Mouse (Mus musculus) hindbrain, embryonic 12.5 days (tissue): ENCODE data around the gene Mybl2. TPM values are rescaled to one million over a fixed set of nuclear protein-coding genes. Genes with fewer than 3 reads are reported as not detected.

Source experiments
- ATAC-seq: fragments of 200-750 bp; cut with Nextera tagmentation; 2 replicates; pipeline ENCODE4 v1.8.0; 2017; ENCODE audit warnings: moderate TSS enrichment; ENCODE audit not compliant: low FRiP score
- H3K27ac ChIP-seq: fragments of 300-500 bp; sonication (generic); 2 replicates; pipeline ENCODE4 v1.5.1; 2016; ENCODE audit warnings: mild to moderate bottlenecking
- H3K27me3 ChIP-seq: fragments of 300-500 bp; sonication (generic); 2 replicates; pipeline ENCODE4 v1.6.1; 2016; ENCODE audit warnings: mild to moderate bottlenecking
- H3K36me3 ChIP-seq: fragments of 300-500 bp; sonication (generic); 2 replicates; pipeline ENCODE4 v1.6.1; 2016; ENCODE audit warnings: mild to moderate bottlenecking
- H3K4me1 ChIP-seq: fragments of 300-500 bp; sonication (generic); 2 replicates; pipeline ENCODE4 v1.6.1; 2016
- H3K4me2 ChIP-seq: fragments of 300-500 bp; sonication (generic); replicated peaks from 2 replicates; pipeline ENCODE4 v1.6.1; 2016; ENCODE audit warnings: mild to moderate bottlenecking
- H3K4me3 ChIP-seq: fragments of 300-500 bp; sonication (generic); 2 replicates; pipeline ENCODE4 v1.5.1; 2016; ENCODE audit warnings: mild to moderate bottlenecking
- H3K9ac ChIP-seq: fragments of 300-500 bp; sonication (generic); 2 replicates; pipeline ENCODE4 v1.6.1; 2016; ENCODE audit warnings: mild to moderate bottlenecking, moderate library complexity
- H3K9me3 ChIP-seq: fragments of 300-500 bp; sonication (generic); replicated peaks from 2 replicates; pipeline ENCODE4 v1.6.1; 2016; ENCODE audit warnings: mild to moderate bottlenecking
- WGBS: fragments of 180-500 bp; shearing (Covaris S2); methylation state at CpG from one replicate; pipeline ENCODE4 v1.1.7; 2016; 5-methylcytosine and 5-hydroxymethylcytosine counted together
- polyA plus RNA-seq: library from polyadenylated mRNA; unstranded; fragments of >200 nt; fragmentation: Nextera tagmentation; extraction: Ambion mirVana; gene quantifications from 2 replicates; pipeline ENCODE4 v1.2.1, GENCODE M21; 2016

Mybl2 gene
- polyA plus RNA-seq = 16.4 and 23.3 TPM in 2 replicates

GRCm38 (mm10) chr2:163054335-163054840 is at the start of gene Mybl2:
Mybl2 (plus strand) TSS chr2:163054687.
- ATAC-seq = peak; percentile 98
- under 1% methylated on average over 47 of the region's 48 CpGs for WGBS
- H3K4me3 ChIP-seq = peak within 1 kb of the TSS; percentile 68

GRCm38 (mm10) chr2:163007299-163007698 is 47.2 kb upstream of the Mybl2 start:
- no peaks in the 10 kb centered on the region for H3K27me3 ChIP-seq
- H3K4me2 ChIP-seq = no peak overlapping the region
- no peak overlapping the region for H3K27ac ChIP-seq
- no peak overlapping the region for H3K9ac ChIP-seq
- no peak for ATAC-seq
- H3K36me3 ChIP-seq = no peaks in the 10 kb centered on the region
- WGBS = 80% methylated on average over 4 of the region's 4 CpGs
- no peaks in the 10 kb centered on the region for H3K9me3 ChIP-seq
- no peaks in the 10 kb centered on the region for H3K4me1 ChIP-seq
- H3K4me3 ChIP-seq = no peak overlapping the region

More at GRCm38 (mm10) chr2:163054335-163054840, at the start of gene Mybl2:
- no peaks in the 10 kb centered on the region for H3K9me3 ChIP-seq
- no peaks in the 10 kb centered on the region for H3K36me3 ChIP-seq
- peak within 1 kb of the TSS; percentile 99 for H3K4me2 ChIP-seq
- no peaks in the 10 kb centered on the region; the same call in 1 of the 2 replicates for H3K27me3 ChIP-seq
- peak within 1 kb of the TSS; percentile 67 for H3K9ac ChIP-seq
- no peak within 1 kb of the TSS for H3K27ac ChIP-seq
- H3K4me1 ChIP-seq = peaks cover 17% of the 10 kb centered on the region

GRCm38 (mm10) chr2:163016916-163017743 is 37.4 kb upstream of the Mybl2 start, which contains the start of gene Ift52:
Ift52 (plus strand) TSS chr2:163017354.
- H3K4me3 ChIP-seq = peak within 1 kb of the TSS; percentile 67
- peak within 1 kb of the TSS; percentile 50 for H3K4me2 ChIP-seq
- H3K9me3 ChIP-seq = no peaks in the 10 kb centered on the region
- H3K36me3 ChIP-seq = no peaks in the 10 kb centered on the region
- WGBS = under 1% methylated on average over 57 of the region's 57 CpGs
- peaks cover 10% of the 10 kb centered on the region for H3K4me1 ChIP-seq
- H3K27me3 ChIP-seq = no peaks in the 10 kb centered on the region
- ATAC-seq = peak; percentile 97
- H3K27ac ChIP-seq = peak within 1 kb of the TSS; percentile 72
- H3K9ac ChIP-seq = peak within 1 kb of the TSS; percentile 70

GRCm38 (mm10) chr2:163031289-163031688 is 23.2 kb upstream of the Mybl2 start:
- Histone ChIP-seq H3K36me3 (peaks cover 83% of the 10 kb centered on the region), H3K4me3 (no peak overlapping the region), H3K4me1 (no peaks in the 10 kb centered on the region), H3K9me3 (no peaks in the 10 kb centered on the region), H3K27me3 (no peaks in the 10 kb centered on the region), H3K27ac (no peak overlapping the region), H3K4me2 (no peak overlapping the region), H3K9ac (no peak overlapping the region)
- no peak for ATAC-seq
- 91% methylated on average over 5 of the region's 5 CpGs for WGBS

- Histone ChIP-seq H3K4me2 (no peak overlapping the region), H3K4me1 (no peaks in the 10 kb centered on the region), H3K9me3 (no peaks in the 10 kb centered on the region), H3K4me3 (no peak overlapping the region), H3K36me3 (peaks cover 83% of the 10 kb centered on the region), H3K27me3 (no peaks in the 10 kb centered on the region), H3K9ac (no peak overlapping the region), H3K27ac (no peak overlapping the region)
- no peak for ATAC-seq
- WGBS = 68% methylated on average over 2 of the region's 2 CpGs
Measured at GRCm38 (mm10) chr2:163031757-163032156, 22.7 kb upstream of the Mybl2 start.

GRCm38 (mm10) chr2:163032622-163033021 is 21.9 kb upstream of the Mybl2 start:
- no peaks in the 10 kb centered on the region for H3K9me3 ChIP-seq
- no peak for ATAC-seq
- H3K9ac ChIP-seq = no peak overlapping the region
- 60% methylated on average over 4 of the region's 4 CpGs for WGBS
- no peaks in the 10 kb centered on the region for H3K4me1 ChIP-seq
- peaks cover 83% of the 10 kb centered on the region for H3K36me3 ChIP-seq
- H3K27me3 ChIP-seq = no peaks in the 10 kb centered on the region
- H3K27ac ChIP-seq = no peak overlapping the region
- H3K4me2 ChIP-seq = no peak overlapping the region
- no peak overlapping the region for H3K4me3 ChIP-seq

- Histone ChIP-seq H3K9ac (no peak overlapping the region), H3K27ac (no peak overlapping the region), H3K4me1 (no peaks in the 10 kb centered on the region), H3K4me3 (no peak overlapping the region), H3K27me3 (no peaks in the 10 kb centered on the region), H3K36me3 (peaks cover 90% of the 10 kb centered on the region), H3K4me2 (no peak overlapping the region), H3K9me3 (no peaks in the 10 kb centered on the region)
- WGBS = 89% methylated on average over 7 of the region's 7 CpGs
- no peak for ATAC-seq
Measured at GRCm38 (mm10) chr2:163039940-163040339, 14.5 kb upstream of the Mybl2 start.

GRCm38 (mm10) chr2:163048125-163048524 is 6.4 kb upstream of the Mybl2 start:
- Histone ChIP-seq H3K27ac (no peak overlapping the region), H3K4me3 (no peak overlapping the region), H3K9me3 (no peaks in the 10 kb centered on the region), H3K27me3 (no peaks in the 10 kb centered on the region), H3K4me1 (no peaks in the 10 kb centered on the region), H3K4me2 (peak overlapping the region; percentile 38), H3K36me3 (peaks cover 42% of the 10 kb centered on the region), H3K9ac (no peak overlapping the region)
- 5% methylated on average over 10 of the region's 10 CpGs for WGBS
- no peak for ATAC-seq

- 97% methylated on average over 2 of the region's 2 CpGs for WGBS
- Histone ChIP-seq H3K27ac (no peak overlapping the region), H3K4me1 (peaks cover 5% of the 10 kb centered on the region), H3K4me3 (no peak overlapping the region), H3K9me3 (no peaks in the 10 kb centered on the region), H3K9ac (no peak overlapping the region), H3K27me3 (no peaks in the 10 kb centered on the region), H3K4me2 (no peak overlapping the region), H3K36me3 (peaks cover 34% of the 10 kb centered on the region)
- no peak for ATAC-seq
Measured at GRCm38 (mm10) chr2:163049116-163049515, 5.4 kb upstream of the Mybl2 start.

GRCm38 (mm10) chr2:163051691-163052090 is 2.8 kb upstream of the Mybl2 start:
- Histone ChIP-seq H3K27me3 (no peaks in the 10 kb centered on the region; the same call in 1 of the 2 replicates), H3K4me2 (no peak overlapping the region), H3K4me1 (peaks cover 17% of the 10 kb centered on the region), H3K4me3 (no peak overlapping the region), H3K9me3 (no peaks in the 10 kb centered on the region), H3K9ac (no peak overlapping the region), H3K27ac (no peak overlapping the region), H3K36me3 (peaks cover 12% of the 10 kb centered on the region)
- ATAC-seq = no peak
- 78% methylated on average over 1 of the region's 1 CpGs for WGBS

- H3K4me1 ChIP-seq = peaks cover 17% of the 10 kb centered on the region
- 46% methylated on average over 4 of the region's 4 CpGs for WGBS
- no peaks in the 10 kb centered on the region for H3K9me3 ChIP-seq
- no peaks in the 10 kb centered on the region; the same call in 1 of the 2 replicates for H3K27me3 ChIP-seq
- peaks cover 8% of the 10 kb centered on the region for H3K36me3 ChIP-seq
- no peak overlapping the region for H3K27ac ChIP-seq
- no peak overlapping the region for H3K4me2 ChIP-seq
- no peak overlapping the region for H3K4me3 ChIP-seq
- H3K9ac ChIP-seq = no peak overlapping the region
- ATAC-seq = no peak
Measured at GRCm38 (mm10) chr2:163052101-163052500, 2.4 kb upstream of the Mybl2 start.

- H3K4me1 ChIP-seq = peaks cover 17% of the 10 kb centered on the region
- no peak overlapping the region for H3K4me2 ChIP-seq
- H3K4me3 ChIP-seq = no peak overlapping the region
- no peak for ATAC-seq
- H3K9me3 ChIP-seq = no peaks in the 10 kb centered on the region
- H3K27me3 ChIP-seq = no peaks in the 10 kb centered on the region; the same call in 1 of the 2 replicates
- H3K9ac ChIP-seq = no peak overlapping the region
- H3K36me3 ChIP-seq = peaks cover 5% of the 10 kb centered on the region; the same call in 1 of the 2 replicates
- no peak overlapping the region for H3K27ac ChIP-seq
- WGBS = 66% methylated on average over 4 of the region's 4 CpGs
Measured at GRCm38 (mm10) chr2:163052826-163053225, 1.7 kb upstream of the Mybl2 start.
